Mouse (Mus musculus): ENCODE measurements around the gene Nckap1. TPM values are rescaled to one million over a fixed set of nuclear protein-coding genes. Genes with fewer than 3 reads are reported as not detected.

The Nckap1 gene
- 18.4 and 39.7 TPM in 2 replicates for polyA plus RNA-seq (2012; rRNA removed; ENCODE audit: low replicate concordance)

DNA sequence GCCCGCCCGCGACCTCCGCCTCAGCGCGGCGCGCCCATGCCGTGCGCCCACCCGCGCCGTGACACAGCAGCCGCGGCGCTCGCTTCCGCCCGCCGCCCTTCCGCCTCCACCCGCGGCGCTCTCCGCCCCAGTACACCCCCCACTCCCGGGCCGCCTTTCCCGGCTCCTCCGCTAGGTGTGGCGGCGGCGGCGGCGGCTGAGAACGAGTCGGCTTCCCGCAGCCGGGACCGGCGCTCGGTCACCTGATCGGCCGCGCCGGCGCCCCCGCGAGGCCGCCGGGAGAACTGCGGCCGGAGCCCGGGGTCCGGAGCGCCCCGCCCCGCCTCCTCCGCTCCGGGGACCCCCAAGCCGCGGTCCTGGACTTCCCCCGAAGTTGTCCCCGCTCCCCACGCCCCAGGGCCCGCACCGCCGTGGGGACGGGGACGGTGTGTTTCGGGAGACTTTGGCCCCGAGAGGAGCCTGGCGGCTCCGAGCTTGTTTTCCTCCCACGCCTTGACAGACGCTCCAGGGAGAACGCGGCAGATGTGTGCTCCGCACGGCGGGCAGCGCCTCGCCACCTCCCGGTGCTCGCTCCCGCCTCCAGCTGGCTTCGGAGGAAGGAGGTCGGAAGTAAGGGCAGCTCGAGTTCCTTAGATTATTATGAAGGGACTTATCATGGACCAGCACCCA, at the start of gene Nckap1:
Gene Nckap1, minus strand, starts transcription at position 338 of the 669 bp plus-strand sequence.

DNA sequence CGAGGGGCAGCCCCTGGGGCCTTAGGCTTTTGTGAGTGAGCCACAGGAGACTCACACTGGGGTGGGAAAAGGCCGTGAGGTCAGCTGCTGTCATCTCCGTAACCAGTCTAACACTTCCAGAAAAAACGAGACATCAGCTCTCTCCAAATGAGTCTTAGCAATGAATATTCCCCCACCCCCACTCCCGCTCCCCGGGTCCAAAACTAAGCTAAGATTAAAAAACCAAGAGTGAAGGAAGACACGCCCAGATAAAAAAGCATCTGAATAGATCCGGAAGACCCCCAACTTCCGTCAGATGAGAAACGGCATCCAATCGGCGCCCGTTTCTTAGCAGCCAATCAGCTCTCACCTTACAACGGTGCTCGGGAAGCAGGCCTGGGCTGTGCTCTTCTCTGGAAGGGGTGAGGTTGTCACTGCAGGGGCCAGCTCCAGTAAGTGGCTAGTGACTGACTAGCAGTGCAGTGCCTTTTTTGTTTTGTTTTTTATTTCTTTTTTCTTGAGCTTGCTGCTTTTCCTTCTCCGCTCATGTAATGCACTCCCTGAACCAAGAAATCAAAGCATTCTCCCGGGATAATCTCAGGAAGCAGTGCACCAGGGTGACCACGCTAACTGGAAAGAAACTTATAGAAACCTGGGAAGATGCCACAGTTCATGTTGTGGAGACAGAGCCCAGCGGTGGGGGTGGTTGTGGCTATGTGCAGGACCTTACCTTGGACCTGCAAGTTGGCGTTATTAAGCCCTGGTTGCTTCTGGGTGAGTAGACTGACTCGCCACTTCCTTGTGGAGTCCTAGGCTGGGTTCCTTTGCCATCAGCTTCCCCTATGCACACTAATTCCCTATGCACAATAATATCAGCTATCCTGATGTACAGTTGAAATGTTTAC, 35.9 kb upstream of the Nckap1 start, which contains the start of the genes Dusp19 and Nup35:
Gene Dusp19, plus strand, starts transcription at position 192 of the 884 bp plus-strand sequence.
Gene Nup35, plus strand, starts transcription at position 383 of the 884 bp plus-strand sequence.

Other genes starting within 250 kb of the Nckap1 start
- 0.80 and 3.4 TPM in 2 replicates for gene Frzb, start 133.8 kb downstream of the Nckap1 start, polyA plus RNA-seq (2012; rRNA removed; ENCODE audit: low replicate concordance)
- 3.3 and 6.9 TPM in 2 replicates for gene Dusp19, start 35.7 kb upstream of the Nckap1 start, polyA plus RNA-seq (2012; rRNA removed; ENCODE audit: low replicate concordance)
- 13.1 and 28.4 TPM in 2 replicates for gene Nup35, start 35.9 kb upstream of the Nckap1 start, polyA plus RNA-seq (2012; rRNA removed; ENCODE audit: low replicate concordance)

Measured in mammary gland, adult 2 months (tissue).